Mouse (Mus musculus) kidney, postnatal 36 days (tissue): ENCODE data around the gene Adcyap1r1.
A peak's percentile ranks its signal among the peaks of the same experiment; 100 is the strongest.

Experiments used
- DNase-seq, 2 experiments: peaks; one replicate each; pipeline ENCODE4 v3.0.0; 2021 to 2022; ENCODE audit warnings: mixed read lengths in 2 of 2

The Adcyap1r1 gene

GRCm38 (mm10) chr6:55502309-55502708, 50.5 kb downstream of the Adcyap1r1 start:
- no peak for DNase-seq

DNA sequence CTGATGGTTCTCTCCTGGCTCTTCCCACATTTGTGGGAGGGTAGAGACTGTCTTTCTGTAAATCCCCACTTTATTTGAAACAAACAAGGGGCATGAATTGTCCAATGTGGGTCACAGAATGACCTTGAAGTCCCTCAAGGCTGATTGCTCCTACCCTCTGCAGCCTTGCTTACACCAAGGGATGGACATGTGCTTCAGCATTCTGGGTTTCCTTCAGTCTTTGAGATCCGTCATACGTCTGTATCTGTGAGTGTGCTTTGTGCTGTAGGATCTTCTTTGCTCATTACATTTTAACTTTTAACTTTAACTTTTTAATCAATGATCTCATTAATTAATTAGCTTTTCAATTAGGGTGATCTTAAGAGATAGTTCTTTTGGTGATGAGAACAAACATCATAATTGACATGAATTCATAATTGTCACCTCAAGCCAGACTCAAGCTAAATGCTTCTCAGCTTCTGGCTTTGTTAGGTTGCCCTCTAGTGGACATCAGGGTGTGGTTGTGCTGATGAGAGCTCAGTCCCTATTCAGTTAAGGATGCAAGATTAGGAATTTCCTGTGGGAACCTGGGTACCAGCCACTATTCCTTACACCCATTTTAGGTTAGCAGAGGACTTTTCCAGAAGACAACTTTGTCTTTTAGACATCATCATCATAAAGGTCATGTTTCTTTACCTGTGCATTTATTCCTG, 53.2 kb downstream of the Adcyap1r1 start:
- peak; percentile 46 to 60 for DNase-seq

- DNase-seq: no peak
Measured at GRCm38 (mm10) chr6:55506519-55506918, 54.7 kb downstream of the Adcyap1r1 start.

- no peak for DNase-seq
Measured at GRCm38 (mm10) chr6:55509130-55509870, 57.5 kb downstream of the Adcyap1r1 start.

DNA sequence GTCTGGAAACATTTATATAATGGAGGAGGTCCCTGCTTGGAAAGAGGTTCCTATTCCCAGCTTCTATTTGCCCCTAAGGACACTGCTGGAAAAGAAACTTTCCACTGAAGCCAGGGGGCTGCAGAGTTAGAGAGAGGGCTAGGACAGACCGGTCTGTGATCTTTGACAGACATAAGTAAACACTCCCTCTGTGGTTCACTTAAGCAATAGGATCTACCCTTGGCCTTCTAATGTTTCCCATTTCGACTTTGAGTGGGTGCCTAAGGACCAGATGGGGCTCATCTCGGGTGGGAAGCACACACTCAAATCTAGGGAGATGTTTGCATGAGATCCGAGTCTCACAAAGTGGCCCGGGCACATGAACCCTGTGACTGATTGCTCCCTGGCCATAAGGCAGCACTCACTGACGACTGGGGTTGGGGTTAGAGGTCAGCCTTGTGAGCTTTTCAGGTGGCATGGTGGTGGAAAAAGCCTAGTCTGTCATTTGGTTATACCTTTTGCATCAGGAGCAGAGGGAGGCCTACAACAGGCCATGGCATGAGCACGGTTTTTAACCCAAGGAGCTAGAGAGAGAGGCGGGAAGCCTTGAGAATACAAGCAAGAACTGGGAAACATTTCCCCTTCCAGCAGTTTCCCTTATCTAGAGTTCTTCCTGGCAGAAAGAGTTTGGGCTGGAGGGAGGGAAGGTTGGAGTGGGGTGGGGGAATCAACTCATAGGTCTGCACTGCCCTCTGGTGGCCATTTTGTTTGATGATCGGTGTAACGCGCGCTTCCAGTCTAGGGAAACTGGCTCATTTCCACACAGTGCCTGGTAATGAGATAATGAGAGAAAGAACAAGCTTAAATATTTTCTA, 59.7 kb downstream of the Adcyap1r1 start:
- DNase-seq: peak; percentile 58 to 86

DNA sequence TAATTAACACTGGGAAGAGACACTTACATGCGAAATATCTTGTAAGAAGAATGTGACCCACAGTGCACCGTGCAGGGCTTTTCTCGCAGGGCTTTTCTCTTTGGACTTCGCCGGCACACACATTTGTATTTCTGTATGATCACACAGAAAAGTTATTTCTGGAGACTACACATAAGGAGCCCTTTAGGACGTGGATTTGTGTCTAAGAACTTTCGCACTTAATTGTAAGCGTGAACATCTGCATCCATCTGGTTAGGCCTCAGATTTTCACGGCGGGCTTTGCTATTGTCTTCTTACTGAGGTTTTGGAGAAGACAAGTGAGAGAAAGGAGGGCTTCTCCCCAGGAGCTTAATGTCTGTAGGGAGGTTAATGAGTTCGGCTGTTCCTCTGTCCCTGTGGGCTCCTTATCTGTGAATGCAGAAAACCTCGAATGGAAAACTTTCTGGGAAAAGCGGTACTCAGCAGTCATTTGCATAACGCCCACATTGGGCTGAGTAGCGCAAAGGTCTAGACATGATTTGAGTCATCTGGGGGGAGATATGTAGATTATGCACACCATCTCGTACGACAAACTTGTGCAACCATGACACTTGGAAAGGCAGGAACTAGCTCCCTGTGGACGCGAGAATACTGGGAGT, 60.4 kb downstream of the Adcyap1r1 start:
- no peak for DNase-seq

- DNase-seq: no peak
Measured at GRCm38 (mm10) chr6:55513477-55513876, 61.7 kb downstream of the Adcyap1r1 start.

GRCm38 (mm10) chr6:55519605-55520201, 67.9 kb downstream of the Adcyap1r1 start:
- DNase-seq: peak; percentile 68 to 85

- peak; percentile 47 to 58 for DNase-seq
Measured at GRCm38 (mm10) chr6:55520237-55521095, 68.7 kb downstream of the Adcyap1r1 start.

DNA sequence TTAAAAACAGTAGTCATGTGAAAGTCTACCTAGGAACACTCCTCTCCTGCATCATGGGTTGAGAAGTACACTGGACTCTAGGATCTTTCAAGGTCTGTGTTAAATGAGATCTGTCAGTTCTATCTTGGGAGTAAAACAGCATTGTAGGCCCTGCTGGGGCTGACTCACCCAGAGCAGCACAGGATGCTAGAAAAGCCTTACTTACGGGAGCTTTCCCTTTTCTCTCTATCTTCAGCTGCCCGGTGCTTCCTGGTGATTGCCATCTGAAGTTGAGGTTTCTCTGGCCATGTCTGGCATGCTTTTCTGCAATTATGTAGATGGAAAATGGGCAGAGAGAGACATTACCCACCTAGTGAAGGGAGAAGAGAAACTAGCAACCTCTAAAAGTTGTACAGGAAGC, 84.7 kb downstream of the Adcyap1r1 start:
- no peak for DNase-seq

GRCm38 (mm10) chr6:55539196-55539595, 87.4 kb downstream of the Adcyap1r1 start:
- DNase-seq: no peak

GRCm38 (mm10) chr6:55542359-55542758, 90.6 kb downstream of the Adcyap1r1 start:
- no peak for DNase-seq

- no peak for DNase-seq
Measured at GRCm38 (mm10) chr6:55543345-55543744, 91.6 kb downstream of the Adcyap1r1 start.

- no peak for DNase-seq
Measured at GRCm38 (mm10) chr6:55549211-55549610, 97.4 kb downstream of the Adcyap1r1 start.

GRCm38 (mm10) chr6:55550926-55551325, 99.1 kb downstream of the Adcyap1r1 start:
- peak in 1 of 2 experiments; percentile 31 for DNase-seq
